Mouse (Mus musculus) c-Kit-positive CD71-positive TER-119-negative erythroid progenitor cells, embryonic 14.5 days (primary cell): ENCODE data around the gene Tmem88.
"Not testable (repeated sequence)": the region's sequence is repeated elsewhere in the genome, so short reads cannot be mapped to it uniquely, and the experiment has no call there.

Experiments
- DNase-seq: peaks from one replicate; pipeline ENCODE4 v3.0.0-alpha.2; 2013; ENCODE audit warnings: low read depth

The Tmem88 gene

GRCm38 (mm10) chr11:69403691-69404594, 5.9 kb upstream of the Tmem88 start:
- no peak for DNase-seq

- no peak for DNase-seq
Measured at GRCm38 (mm10) chr11:69401987-69402386, 4.0 kb upstream of the Tmem88 start.

GRCm38 (mm10) chr11:69401210-69401637, 3.2 kb upstream of the Tmem88 start:
- DNase-seq = peak; percentile 84

GRCm38 (mm10) chr11:69400083-69400850, 2.2 kb upstream of the Tmem88 start:
- no peak for DNase-seq

GRCm38 (mm10) chr11:69399201-69400082, 1.4 kb upstream of the Tmem88 start:
- DNase-seq = no peak

- DNase-seq = no peak
Measured at GRCm38 (mm10) chr11:69398486-69399200, 609 bp upstream of the Tmem88 start.

GRCm38 (mm10) chr11:69397581-69398057, 415 bp downstream of the Tmem88 start:
- no peak for DNase-seq

- no peak for DNase-seq
Measured at GRCm38 (mm10) chr11:69396772-69397171, 1.3 kb downstream of the Tmem88 start.

GRCm38 (mm10) chr11:69395634-69396373, 2.2 kb downstream of the Tmem88 start:
- peak; percentile 99 for DNase-seq

GRCm38 (mm10) chr11:69395235-69395633, 2.8 kb downstream of the Tmem88 start, which contains the start of the genes Naa38 and Cyb5d1:
Gene Naa38, plus strand, starts transcription at chr11:69395487.
Gene Cyb5d1, minus strand, starts transcription at chr11:69395631.
- DNase-seq = peak; percentile 82

GRCm38 (mm10) chr11:69394591-69395167, 3.4 kb downstream of the Tmem88 start:
- DNase-seq = not testable (repeated sequence)

GRCm38 (mm10) chr11:69390400-69391034, 7.5 kb downstream of the Tmem88 start:
- DNase-seq = no peak

GRCm38 (mm10) chr11:69389531-69390399, 8.3 kb downstream of the Tmem88 start:
- no peak for DNase-seq

GRCm38 (mm10) chr11:69388680-69389079, 9.4 kb downstream of the Tmem88 start:
- DNase-seq = no peak

GRCm38 (mm10) chr11:69386758-69387157, 11.3 kb downstream of the Tmem88 start:
- no peak for DNase-seq

GRCm38 (mm10) chr11:69384979-69385378, 13.1 kb downstream of the Tmem88 start:
- no peak for DNase-seq

GRCm38 (mm10) chr11:69382478-69383105, 15.4 kb downstream of the Tmem88 start:
- no peak for DNase-seq

GRCm38 (mm10) chr11:69381356-69381755, 16.7 kb downstream of the Tmem88 start:
- DNase-seq = no peak
